Mouse (Mus musculus): ENCODE data around the gene Hdac9.
A peak's percentile ranks its signal among the peaks of the same experiment; 100 is the strongest.

Hdac9 gene

DNA sequence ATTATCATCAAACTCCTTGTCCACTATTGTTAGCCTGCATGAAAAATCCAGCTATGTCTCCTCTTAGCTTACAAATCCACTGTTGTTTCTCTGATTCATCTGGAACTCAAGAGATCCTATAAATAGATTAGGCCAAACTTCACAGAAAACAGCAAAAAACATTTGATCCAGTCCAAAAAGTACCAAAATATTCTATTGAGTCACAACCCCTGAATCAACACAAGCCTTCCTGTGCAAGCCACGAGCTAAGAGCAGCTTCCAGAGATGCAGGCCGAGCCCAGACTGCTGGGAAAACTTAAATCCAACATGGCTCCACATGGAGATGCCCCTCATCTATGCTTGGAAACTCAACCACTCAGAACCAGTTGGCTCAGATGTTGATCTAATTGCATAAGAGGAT, 113.2 kb downstream of the Hdac9 start:
- no peak for DNase-seq

DNA sequence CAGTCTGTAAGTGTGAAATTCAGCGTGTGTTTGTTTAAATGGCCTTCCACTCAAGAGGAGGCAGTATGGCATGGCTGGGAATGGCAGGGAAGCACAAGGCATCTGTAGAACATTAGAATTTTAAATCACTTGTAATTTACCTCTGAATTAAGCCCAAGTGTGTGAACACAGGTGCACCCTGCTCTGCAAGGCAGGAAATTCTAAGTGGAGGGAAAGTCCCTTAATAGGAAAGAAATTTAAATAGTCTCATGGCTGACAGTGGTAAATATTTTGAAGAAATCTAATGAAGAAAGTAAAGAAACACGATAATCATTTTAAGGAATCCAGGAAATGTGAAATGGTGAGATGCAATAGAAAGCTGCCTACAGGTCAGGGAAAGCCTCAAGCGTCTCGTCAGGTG, 114.6 kb downstream of the Hdac9 start:
- DNase-seq, result no peak

DNA sequence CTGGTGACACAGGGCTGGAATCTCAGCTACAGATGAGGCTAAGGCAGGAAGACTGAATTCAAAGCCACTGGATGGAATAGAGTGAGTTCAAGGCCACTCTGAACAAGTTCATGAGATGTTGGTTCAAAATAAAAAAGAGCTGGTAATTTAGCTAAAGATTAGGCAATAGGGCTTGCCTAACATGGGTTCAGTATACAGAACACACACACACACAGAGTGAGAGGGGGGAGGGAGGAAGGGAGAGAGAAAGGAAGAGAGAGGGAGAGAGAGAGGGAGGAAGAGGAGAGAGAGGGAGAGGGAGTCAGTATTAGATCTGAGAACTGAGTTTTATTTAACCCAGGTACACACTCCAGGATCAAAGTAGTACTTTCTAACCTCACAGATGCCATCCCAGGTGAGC, 115.1 kb downstream of the Hdac9 start:
- no peak for DNase-seq

DNA sequence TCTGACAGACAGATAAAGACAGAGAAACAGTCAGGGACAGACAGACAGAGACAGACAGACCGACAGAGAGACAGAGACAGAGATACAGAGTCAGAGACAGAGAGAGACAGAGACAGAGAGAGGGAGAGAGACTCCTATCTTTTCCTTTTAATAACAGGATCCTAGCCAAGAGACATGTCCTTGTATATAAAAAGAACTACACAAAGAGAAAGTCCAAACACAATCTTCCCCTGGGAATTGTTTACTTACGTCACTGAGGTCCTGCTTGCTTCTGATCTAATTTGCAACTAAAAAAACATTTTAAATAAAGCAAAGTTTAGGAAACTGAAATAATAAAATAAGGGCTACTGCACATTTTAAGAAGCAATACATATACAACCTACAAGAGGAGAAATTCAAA, 119.5 kb downstream of the Hdac9 start:
- DNase-seq, result no peak

DNA sequence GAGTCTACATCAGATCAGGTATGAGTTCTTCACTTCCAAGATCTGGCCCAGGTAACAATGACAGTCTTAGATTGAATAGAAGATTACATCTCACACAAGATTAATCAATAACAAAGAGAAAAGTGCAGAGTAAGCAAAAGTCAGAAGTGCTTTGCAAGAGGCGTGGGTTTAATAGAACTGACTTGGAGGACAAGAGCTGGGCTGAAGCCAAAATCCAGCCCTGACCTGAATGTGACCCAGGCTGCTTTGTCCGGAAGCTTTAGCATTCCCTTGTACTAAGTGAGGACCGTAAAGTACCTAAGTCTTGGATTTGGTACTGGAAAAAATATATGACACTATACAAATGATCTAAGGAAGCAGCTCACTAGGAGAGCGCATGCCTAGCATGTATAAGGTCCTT, 121.4 kb downstream of the Hdac9 start:
- DNase-seq, result no peak

DNA sequence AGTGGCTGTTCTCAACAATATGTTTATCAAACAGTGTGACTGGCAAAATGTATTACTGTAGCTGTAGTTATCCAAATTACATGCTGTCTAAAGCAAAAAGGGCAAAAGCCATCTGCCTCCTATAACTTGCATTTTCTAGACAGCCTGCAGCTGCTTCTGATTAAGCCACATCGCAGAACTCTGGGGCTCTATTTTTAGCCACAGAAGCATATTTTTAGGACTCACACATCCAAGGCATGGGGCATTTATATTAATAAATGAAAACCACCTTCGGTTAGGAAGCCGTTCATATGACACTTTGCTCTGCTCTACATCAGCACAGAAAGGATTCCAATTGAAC, 124.8 kb downstream of the Hdac9 start:
- DNase-seq, result no peak

DNA sequence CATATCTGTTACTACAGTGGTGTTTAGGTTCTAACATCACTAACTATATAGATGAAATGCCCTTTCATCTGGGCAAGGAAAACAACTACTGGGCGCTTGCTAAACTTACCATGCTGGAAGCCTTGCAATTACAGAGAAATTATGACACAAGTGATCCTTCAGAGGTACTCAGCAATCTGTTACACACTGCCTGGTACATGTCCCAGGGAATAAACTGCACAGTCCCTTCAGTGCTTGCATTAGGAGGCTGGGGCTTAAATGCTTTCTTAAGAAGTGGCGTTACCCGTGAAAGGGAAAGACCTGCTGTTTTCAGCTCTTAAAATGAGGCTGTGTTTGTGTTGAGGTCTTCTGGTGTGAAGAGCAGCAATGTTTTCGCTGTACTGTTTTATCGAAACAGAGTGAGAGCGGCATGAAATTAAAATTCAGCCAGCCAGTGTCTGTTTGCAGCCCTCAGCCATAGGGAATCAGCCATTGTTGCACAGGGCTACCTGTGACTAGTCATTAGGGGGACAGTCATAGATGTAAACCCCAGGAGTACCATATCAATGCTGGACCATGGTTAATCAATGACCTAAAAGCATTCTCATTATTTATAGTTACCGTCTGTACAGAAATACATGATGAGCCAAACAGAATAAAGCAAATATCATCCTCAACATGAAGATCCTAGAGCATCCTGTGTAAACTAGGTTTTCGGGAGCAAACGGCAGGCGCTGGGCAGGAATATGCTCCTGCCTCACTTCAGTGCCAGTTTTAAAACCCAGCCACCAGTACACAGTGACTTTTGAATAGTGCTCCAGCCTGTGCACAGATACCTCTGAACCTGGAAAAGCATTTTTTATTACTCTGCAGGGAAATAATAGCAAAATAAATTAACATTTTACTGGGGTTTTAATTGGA, 125.4 kb downstream of the Hdac9 start:
- no peak for DNase-seq

DNA sequence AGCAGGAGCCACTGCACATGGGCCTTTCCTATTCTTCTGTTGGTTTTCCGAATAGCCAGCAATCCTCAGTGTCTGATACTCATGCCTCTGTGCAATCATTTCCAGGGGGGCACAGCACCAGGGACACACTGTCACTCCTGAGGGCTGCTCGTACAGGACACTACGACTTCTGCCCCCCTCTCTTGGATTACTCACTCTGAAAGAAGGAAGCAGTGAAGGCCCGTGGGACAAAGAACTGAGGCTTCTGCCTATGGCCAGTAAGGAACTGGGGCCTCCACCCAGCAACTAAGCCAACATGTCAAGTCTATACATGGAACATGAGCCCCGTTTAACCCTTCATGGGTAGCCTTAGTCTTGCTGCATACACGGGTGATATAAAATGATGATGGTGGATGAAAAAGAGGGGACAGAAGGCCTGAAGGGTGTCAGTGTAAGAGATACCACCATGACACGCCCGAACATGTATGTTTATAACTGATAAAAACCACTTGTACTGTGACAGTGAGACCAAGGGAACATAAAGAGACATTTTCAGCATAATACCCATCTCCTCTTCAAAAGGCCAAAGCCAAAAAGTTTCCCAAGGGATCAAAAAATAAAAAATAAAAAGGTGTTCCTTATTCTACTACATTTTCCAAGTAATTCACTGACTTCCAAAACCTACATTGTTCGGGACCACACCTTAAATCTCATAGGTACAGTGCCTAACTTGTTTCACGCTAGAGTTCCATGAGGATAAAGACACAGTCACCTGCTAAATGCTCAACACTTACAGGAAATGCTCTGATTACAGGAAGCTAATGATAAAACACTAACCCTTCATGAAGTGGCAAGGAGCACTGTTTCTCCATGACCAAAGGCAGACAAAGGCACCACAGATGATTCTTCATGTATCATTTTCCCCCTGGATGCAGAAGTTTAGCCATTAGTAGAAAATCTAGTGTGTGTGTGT, 127.6 kb downstream of the Hdac9 start:
- no peak for DNase-seq

DNA sequence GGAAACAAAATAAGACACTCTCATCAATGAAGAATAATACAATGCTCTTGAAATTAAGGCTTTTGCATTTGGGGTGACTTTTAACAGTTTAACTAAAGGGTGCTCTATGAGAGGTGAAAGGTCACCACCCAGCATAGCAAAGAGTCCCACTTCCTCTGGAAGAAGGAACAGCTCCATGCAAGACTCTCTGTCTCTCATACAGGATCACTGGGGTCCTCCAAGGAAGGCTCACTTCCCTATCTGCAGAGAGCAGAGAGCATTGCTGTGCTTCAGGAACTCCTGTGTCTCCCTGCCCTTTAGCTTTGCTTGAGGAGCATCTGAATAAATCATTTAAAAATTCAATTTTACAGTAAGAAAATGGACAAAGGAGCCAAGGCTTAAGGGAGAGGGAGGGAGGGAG, 129.5 kb downstream of the Hdac9 start:
- DNase-seq, result no peak

DNA sequence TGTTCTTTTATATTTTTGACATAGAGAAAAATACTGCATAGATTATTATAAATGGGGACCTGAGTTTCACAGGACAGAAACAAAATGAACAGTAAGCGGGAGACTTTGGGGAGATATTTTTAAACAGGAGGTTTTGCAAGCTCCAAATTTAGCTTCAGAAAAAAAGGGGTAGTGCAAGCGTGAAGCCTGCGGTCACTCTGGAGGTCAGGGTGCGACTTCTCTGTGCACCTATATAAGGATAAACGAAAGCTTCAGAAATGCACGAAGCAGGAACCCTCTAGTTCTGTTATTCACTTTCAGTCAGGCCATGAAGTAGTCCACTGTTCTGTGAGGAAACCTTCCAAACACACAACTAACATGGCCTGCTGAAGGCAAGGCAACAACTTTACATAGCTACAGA, 133.3 kb downstream of the Hdac9 start:
- DNase-seq, result no peak

DNA sequence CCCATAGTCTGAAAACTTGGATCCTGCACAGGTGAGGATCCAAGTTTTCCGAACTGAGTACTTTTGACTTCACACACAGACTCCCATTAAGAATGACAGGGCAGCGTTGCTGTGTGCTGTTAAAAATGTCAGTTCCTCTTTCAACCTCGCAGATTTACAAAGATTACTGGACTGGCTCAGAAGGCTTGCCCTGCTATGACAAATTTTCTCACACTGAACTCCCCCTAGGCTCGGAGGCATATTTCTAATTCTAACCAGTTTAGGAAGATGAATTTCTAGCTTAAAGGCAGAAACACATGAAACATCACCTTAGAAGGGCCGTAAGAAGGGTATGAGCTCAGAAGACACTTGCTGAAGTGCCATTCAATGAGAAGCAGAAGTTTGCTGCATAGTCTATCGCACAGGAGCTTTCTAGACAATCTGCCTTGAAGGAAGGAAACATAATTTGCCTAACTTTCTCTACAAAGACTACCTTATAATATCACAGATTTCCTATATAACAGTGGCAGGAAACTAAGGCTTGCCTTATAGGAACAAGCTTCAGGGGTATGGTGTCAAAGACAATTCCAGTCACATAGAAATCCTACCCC, 137.4 kb downstream of the Hdac9 start:
- DNase-seq, result no peak

DNA sequence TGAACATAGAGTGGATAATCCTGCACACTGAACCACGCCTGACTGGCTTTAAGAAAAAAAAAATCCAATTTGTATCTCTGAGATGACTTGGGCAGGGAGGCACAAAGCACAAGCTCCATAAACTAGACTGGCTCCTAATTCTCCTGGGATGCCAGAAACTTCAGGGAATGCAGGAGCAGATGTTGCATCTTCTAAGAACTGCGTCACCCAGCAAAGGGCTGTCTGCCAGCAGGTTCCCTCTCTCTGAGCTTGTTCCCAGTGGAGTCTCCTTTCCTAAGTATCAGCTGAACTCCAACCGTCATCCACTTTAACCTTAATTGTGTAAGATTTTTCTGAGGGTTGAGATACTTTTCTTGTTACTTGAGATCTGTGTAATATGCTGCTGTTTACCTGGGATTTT, 140.7 kb downstream of the Hdac9 start:
- no peak for DNase-seq

DNA sequence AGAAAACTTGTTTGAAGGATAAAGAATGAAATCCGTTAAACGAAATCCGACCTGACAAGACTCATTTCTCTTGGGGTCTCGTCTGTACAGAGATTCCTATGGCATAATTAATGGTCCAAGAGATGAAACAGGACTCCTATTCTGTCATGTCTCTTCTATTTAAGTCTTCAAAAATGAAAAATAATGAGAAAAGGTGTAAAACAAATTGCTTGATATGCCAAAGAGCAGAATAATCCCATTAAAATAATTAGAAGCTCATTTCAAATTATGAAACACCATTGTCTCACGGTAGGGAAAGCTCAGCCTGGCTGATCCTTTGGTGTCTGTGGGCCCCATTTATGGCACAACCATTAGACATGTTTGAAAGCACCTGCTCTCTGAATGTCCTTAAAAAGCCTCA, 142.8 kb downstream of the Hdac9 start:
- no peak for DNase-seq

DNA sequence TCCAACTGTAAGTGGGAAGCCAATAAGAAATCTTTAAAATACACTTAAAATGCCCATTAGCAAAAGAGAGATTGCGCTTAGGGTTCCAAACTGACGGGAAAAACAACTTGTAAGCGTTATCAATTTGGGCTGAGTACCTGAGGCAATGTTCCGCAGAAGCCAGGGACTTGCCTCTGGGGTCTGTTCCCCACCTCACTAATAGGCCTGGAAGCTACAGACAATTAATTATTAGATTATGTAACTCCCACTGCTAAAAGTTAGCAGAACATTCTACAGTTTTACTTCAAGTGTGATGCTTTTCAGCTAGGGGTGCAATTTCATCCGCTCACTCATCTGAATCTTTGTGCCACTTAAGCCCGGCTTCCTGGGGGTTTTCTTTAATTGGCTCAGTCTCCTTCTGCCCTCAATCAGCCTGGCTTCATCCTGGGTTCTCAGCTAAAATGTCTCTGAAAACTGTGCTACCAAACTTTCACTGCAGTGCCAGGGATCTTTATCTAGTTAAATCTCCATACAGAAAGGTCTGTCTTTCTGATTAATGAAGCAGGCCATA, 149.6 kb downstream of the Hdac9 start:
- no peak for DNase-seq

DNA sequence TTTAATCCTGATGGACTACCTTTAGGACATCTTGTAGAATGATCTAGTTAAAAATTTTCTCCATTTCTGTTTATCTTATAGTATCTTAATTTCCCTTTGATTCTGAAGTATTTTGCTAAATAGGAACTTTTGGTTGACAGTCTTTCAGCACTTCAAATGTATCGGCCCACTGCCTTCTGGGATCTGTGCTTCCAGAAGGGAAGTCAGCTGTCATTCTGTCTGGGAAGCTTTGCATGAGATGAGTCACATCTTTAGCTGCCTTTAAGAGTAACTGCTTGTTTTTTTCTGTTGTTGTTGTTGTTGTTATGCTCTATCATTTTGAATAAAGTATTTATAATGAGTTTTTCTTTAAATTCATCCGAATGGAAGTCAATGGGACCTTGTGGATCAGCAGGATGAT, 169.6 kb downstream of the Hdac9 start:
- no peak for DNase-seq

DNA sequence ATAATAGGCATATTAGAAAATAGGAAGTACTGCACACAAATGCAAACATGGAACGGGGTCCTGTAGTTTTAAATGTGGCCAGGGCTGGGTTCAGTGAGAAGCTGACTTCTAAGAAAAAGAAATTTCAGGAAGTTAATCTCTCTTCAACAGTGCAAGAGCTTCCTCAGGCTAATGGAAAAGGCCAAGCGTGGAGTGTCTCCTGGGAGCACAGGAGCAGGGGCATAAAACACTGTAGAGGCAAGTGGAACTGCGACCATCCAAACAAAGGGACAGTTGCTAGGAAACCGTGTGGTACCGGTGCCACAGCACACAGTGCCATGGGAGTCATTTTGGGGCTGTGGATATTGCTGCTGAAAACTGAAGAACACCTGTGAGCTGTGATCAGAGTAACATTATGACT, 191.7 kb downstream of the Hdac9 start:
- DNase-seq, result no peak

DNA sequence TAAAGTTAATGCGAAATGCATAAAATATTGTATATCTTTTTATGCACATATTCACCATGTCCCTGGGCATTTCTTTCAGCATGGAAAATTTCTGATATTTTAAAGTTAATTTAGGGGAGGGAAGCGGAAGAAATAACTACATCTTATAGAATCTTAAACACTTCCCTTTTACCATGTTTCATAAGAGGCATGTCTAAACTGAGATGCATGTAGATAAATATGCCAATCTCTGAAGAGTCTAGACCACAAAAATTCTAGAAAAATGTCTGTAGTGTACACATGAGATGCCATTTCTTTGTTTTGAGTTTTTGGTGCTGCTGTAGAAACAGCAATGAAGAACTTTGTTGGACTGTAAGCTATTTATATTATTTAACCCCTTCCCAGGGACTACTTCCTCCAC, 192.6 kb downstream of the Hdac9 start:
- DNase-seq, result no peak

DNA sequence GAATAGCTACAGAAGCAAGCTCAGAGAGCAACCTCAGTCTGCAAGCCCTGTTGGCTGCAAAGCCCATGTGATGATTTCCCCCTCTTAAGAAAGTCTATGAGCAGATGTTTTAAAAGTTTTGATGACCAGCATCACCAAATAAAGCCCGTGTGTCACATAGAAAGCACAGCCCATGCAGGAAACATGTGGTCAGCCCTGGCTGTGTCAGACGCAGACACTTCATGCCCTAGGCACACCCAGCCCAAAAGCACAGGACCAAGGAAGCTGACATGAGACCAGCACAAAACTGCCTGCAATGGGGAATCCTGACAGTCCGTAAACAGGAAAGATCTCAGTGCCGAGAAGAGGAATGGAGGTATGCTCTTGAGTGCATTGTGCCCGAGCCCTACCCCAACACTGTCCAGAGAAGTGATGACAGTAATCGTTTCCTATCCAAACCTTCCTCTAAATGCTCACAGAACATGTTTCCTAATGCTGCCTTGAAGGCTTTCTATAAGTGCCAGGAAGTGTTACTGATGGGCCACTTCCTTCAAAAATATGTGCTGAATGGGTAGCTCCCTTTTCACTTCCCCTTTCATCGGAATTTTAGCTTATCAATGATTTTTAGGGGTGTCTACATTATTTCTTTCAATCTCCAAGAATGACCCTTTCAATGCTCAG, 193.9 kb downstream of the Hdac9 start:
- DNase-seq, result peak; percentile 5

DNA sequence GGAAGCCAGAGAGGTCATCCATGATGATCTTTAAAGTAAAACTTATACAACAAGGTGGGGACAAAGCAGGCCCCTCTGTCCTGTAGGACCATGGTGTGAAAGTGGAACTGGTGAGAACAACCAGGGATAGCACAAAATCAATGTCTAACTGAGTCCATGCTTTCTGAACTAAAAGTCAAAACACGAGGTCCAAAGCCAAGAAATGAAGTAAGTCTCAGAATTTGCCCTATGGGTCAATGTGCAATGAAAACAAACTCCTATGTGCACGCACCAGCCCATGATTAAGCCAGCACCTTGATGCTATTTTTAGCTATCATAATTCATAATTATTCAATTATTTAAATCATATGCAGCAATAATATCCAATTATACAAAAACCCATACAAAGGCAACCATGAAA, 196.0 kb downstream of the Hdac9 start:
- no peak for DNase-seq

DNA sequence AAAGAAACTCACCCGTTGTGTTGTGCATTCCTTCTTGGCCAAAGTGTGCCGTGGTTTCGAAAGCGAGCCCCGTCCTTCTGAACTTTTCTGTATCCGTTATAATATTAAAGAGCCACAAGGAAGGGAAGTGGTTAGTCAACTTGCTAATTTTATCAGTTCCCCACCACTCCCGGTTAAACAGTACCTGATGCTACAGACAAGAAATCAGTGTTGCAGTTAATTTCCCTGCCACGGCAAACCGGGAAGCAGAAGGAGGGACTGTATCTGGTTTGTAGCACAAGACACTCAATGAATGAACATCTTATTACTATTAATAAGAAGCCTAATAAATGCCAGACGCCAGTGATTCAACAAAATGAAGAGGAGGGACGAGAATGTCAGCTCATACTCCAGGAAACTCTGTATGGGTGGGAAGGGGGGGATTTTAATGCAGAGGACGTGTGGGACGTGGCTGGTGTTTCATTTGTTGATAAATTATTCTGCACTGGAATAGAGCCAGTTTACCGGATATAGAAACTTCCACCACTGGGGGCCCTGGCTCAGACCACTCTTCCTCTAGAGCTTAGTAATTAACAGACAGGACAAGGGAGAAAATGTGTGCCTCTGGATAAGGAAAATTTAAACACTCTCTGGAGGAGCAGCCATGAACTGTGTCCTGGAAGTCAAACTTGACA, 202.5 kb downstream of the Hdac9 start:
- DNase-seq, result no peak

DNA sequence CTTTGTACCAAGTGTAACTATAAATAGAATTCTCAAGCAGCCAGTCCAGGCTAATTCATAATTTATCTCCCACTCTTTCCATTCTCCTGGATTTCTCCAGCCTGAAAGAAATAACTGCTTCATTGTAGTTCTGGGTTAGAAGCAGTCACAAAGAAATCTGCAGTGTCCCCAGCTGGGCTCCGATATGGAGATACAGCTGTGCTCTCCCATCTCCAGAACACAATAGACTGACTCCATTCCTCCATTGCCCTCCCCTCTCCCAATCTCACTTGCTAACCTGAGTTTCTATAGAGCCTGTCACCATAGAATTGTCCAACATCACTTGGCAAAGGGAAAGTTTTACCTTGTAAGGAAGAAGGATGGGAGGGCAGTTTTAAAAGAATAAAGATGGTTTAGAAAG, 218.9 kb downstream of the Hdac9 start:
- no peak for DNase-seq

DNA sequence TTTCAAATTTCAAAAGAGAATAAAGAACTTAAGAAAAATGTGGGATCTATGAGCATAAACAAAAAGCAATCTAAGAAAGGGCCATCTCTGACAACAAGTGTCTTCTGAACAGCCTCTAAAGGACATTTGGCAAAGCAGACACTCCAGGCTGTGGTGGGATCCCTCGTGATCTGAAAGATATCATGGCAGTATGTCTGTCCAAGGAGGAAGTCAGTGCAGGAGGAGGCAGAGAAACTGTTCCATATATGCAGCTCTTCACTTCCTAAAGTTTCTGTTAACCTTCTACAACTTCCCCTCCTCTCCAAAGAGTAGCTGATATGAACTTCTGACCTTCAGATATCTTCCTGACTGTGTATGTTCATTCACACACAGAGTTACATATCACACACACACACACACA, 220.2 kb downstream of the Hdac9 start:
- DNase-seq, result no peak

Data from lung, postnatal 14 days (tissue).